Mouse (Mus musculus): ENCODE results near the gene Nmt2.

The Nmt2 gene

GRCm38 (mm10) chr2:3326547-3326946, 42.5 kb downstream of the Nmt2 start:
- DNase-seq (ENCODE audit: low read depth, low spot score), result no peak

- peak; percentile 54 for DNase-seq (ENCODE audit: low read depth, low spot score)
Measured at GRCm38 (mm10) chr2:3327351-3327750, 43.3 kb downstream of the Nmt2 start.

GRCm38 (mm10) chr2:3331071-3331703, 47.2 kb downstream of the Nmt2 start:
- peak; percentile 12 for DNase-seq (ENCODE audit: low read depth, low spot score)

- DNase-seq (ENCODE audit: low read depth, low spot score), result no peak
Measured at GRCm38 (mm10) chr2:3332056-3332455, 48.0 kb downstream of the Nmt2 start.

- peak; percentile 98 for DNase-seq (ENCODE audit: low read depth, low spot score)
Measured at GRCm38 (mm10) chr2:3332484-3333242, 48.7 kb downstream of the Nmt2 start, which contains the start of gene Rpp38. Rpp38 (minus strand) TSS chr2:3332643.

- DNase-seq (ENCODE audit: low read depth, low spot score), result peak; percentile 45
Measured at GRCm38 (mm10) chr2:3333761-3334160, 49.7 kb downstream of the Nmt2 start.

GRCm38 (mm10) chr2:3335611-3336301, 51.7 kb downstream of the Nmt2 start, which contains the start of gene Acbd7:
Acbd7 (plus strand) TSS chr2:3336168.
- peak; percentile 77 for DNase-seq (ENCODE audit: low read depth, low spot score)

GRCm38 (mm10) chr2:3348422-3348821, 64.4 kb downstream of the Nmt2 start:
- DNase-seq (ENCODE audit: low read depth, low spot score), result no peak

- peak; percentile 58 for DNase-seq (ENCODE audit: low read depth, low spot score)
Measured at GRCm38 (mm10) chr2:3348919-3349318, 64.9 kb downstream of the Nmt2 start.

GRCm38 (mm10) chr2:3353160-3353559, 69.1 kb downstream of the Nmt2 start:
- no peak for DNase-seq (ENCODE audit: low read depth, low spot score)

- DNase-seq (ENCODE audit: low read depth, low spot score), result no peak
Measured at GRCm38 (mm10) chr2:3355793-3356192, 71.8 kb downstream of the Nmt2 start.

GRCm38 (mm10) chr2:3356311-3356710, 72.3 kb downstream of the Nmt2 start:
- no peak for DNase-seq (ENCODE audit: low read depth, low spot score)

GRCm38 (mm10) chr2:3357887-3358286, 73.9 kb downstream of the Nmt2 start:
- DNase-seq (ENCODE audit: low read depth, low spot score), result no peak

- no peak for DNase-seq (ENCODE audit: low read depth, low spot score)
Measured at GRCm38 (mm10) chr2:3361067-3361466, 77.1 kb downstream of the Nmt2 start.

GRCm38 (mm10) chr2:3365127-3365526, 81.1 kb downstream of the Nmt2 start:
- no peak for DNase-seq (ENCODE audit: low read depth, low spot score)
